Mouse (Mus musculus) embryonic facial prominence, embryonic 15.5 days (tissue): ENCODE results near the gene Gm11938. TPM values are rescaled to one million over a fixed set of nuclear protein-coding genes. Genes with fewer than 3 reads are reported as not detected.
"Not testable (repeated sequence)": the region's sequence is repeated elsewhere in the genome, so short reads cannot be mapped to it uniquely, and the experiment has no call there.

Experiments
- ATAC-seq: fragments of 200-750 bp; cut with Nextera tagmentation; 2 replicates; pipeline ENCODE4 v1.8.0; 2017; ENCODE audit warnings: low read depth, moderate TSS enrichment; ENCODE audit not compliant: insufficient number of reproducible peaks, low FRiP score, low TSS enrichment
- H3K27ac ChIP-seq: fragments of 300-500 bp; sonication (generic); replicated peaks from 2 replicates; pipeline ENCODE4 v1.5.1; 2015; ENCODE audit warnings: mild to moderate bottlenecking, inconsistent platforms
- H3K27me3 ChIP-seq: fragments of 300-500 bp; sonication (generic); 2 replicates; pipeline ENCODE4 v1.6.1; 2015; ENCODE audit warnings: inconsistent platforms
- H3K36me3 ChIP-seq: fragments of 300-500 bp; sonication (generic); 2 replicates; pipeline ENCODE4 v1.6.1; 2015; ENCODE audit warnings: mild to moderate bottlenecking, inconsistent platforms
- H3K4me1 ChIP-seq: fragments of 300-500 bp; sonication (generic); 2 replicates; pipeline ENCODE4 v1.6.1; 2015; ENCODE audit warnings: inconsistent platforms
- H3K4me2 ChIP-seq: fragments of 300-500 bp; sonication (generic); replicated peaks from 2 replicates; pipeline ENCODE4 v1.6.1; 2015; ENCODE audit warnings: mild to moderate bottlenecking, inconsistent platforms
- H3K4me3 ChIP-seq: fragments of 300-500 bp; sonication (generic); replicated peaks from 2 replicates; pipeline ENCODE4 v1.5.1; 2015; ENCODE audit warnings: mild to moderate bottlenecking, inconsistent platforms
- H3K9ac ChIP-seq: fragments of 300-500 bp; sonication (generic); 2 replicates; pipeline ENCODE4 v1.6.1; 2015; ENCODE audit warnings: inconsistent platforms
- H3K9me3 ChIP-seq: fragments of 300-500 bp; sonication (generic); replicated peaks from 2 replicates; pipeline ENCODE4 v1.6.1; 2016; ENCODE audit warnings: inconsistent platforms
- WGBS: fragments of 180-500 bp; shearing (Covaris S2); methylation state at CpG from one replicate; pipeline ENCODE4 v1.1.7; 2015; 5-methylcytosine and 5-hydroxymethylcytosine counted together
- polyA plus RNA-seq: library from polyadenylated mRNA; unstranded; fragments of >200 nt; fragmentation: Nextera tagmentation; extraction: Ambion mirVana; gene quantifications from 2 replicates; pipeline ENCODE4 v1.2.1, GENCODE M21; 2015

Gm11938 gene
- polyA plus RNA-seq, 1 experiment from 2014 or later: 4.5 TPM

- H3K9ac ChIP-seq: no peak within 1 kb of the TSS
- no peak within 1 kb of the TSS for H3K27ac ChIP-seq
- no peaks in the 10 kb centered on the region for H3K9me3 ChIP-seq
- H3K4me1 ChIP-seq: no peaks in the 10 kb centered on the region
- H3K27me3 ChIP-seq: no peaks in the 10 kb centered on the region
- no peak for ATAC-seq
- H3K36me3 ChIP-seq: no peaks in the 10 kb centered on the region
- no peak within 1 kb of the TSS for H3K4me2 ChIP-seq
- WGBS: 64% methylated on average over 3 of the region's 3 CpGs
- H3K4me3 ChIP-seq: no peak within 1 kb of the TSS
Measured at GRCm38 (mm10) chr11:99614796-99615363, 11.8 kb upstream of the Gm11938 start, which contains the start of gene Krtap2-4. Gene Krtap2-4 (minus strand): TSS chr11:99614846.

- H3K9ac ChIP-seq, H3K4me2 ChIP-seq, H3K4me1 ChIP-seq, H3K4me3 ChIP-seq, H3K9me3 ChIP-seq, H3K27me3 ChIP-seq, H3K36me3 ChIP-seq, ATAC-seq, H3K27ac ChIP-seq: not testable (repeated sequence)
- 64% methylated on average over 1 of the region's 2 CpGs for WGBS
Measured at GRCm38 (mm10) chr11:99610089-99610488, 7.0 kb upstream of the Gm11938 start, which contains the start of gene Gm11937. Gene Gm11937 (minus strand): TSS chr11:99610189.

- Histone ChIP-seq H3K4me1 (no peaks in the 10 kb centered on the region), H3K27ac (no peak overlapping the region), H3K9ac (no peak overlapping the region), H3K9me3 (no peaks in the 10 kb centered on the region), H3K27me3 (no peaks in the 10 kb centered on the region), H3K4me2 (no peak overlapping the region), H3K4me3 (no peak overlapping the region), H3K36me3 (no peaks in the 10 kb centered on the region)
- no peak for ATAC-seq
- WGBS: 52% methylated on average over 1 of the region's 1 CpGs
Measured at GRCm38 (mm10) chr11:99609126-99609525, 6.0 kb upstream of the Gm11938 start.

GRCm38 (mm10) chr11:99597742-99598141, 5.4 kb downstream of the Gm11938 start, which contains the start of gene Krtap9-3:
Gene Krtap9-3 (minus strand): TSS chr11:99598105.
- H3K4me2 ChIP-seq, ATAC-seq, H3K9me3 ChIP-seq, H3K9ac ChIP-seq, H3K4me1 ChIP-seq, H3K4me3 ChIP-seq, H3K36me3 ChIP-seq, H3K27ac ChIP-seq, H3K27me3 ChIP-seq: not testable (repeated sequence)
- 77% methylated on average over 6 of the region's 6 CpGs for WGBS

GRCm38 (mm10) chr11:99590981-99591380, 12.1 kb downstream of the Gm11938 start, which contains the start of gene Krtap1-3:
Gene Krtap1-3 (minus strand): TSS chr11:99591339.
- H3K36me3 ChIP-seq: no peaks in the 10 kb centered on the region
- no peaks in the 10 kb centered on the region for H3K4me1 ChIP-seq
- no peaks in the 10 kb centered on the region for H3K9me3 ChIP-seq
- H3K27me3 ChIP-seq: no peaks in the 10 kb centered on the region
- no peak within 1 kb of the TSS for H3K9ac ChIP-seq
- WGBS: 72% methylated on average over 6 of the region's 6 CpGs
- no peak within 1 kb of the TSS for H3K4me2 ChIP-seq
- no peak within 1 kb of the TSS for H3K27ac ChIP-seq
- ATAC-seq: no peak
- H3K4me3 ChIP-seq: no peak within 1 kb of the TSS

- Histone ChIP-seq H3K4me2 (no peak overlapping the region), H3K27me3 (no peaks in the 10 kb centered on the region), H3K4me3 (no peak overlapping the region), H3K36me3 (no peaks in the 10 kb centered on the region), H3K9me3 (no peaks in the 10 kb centered on the region), H3K4me1 (no peaks in the 10 kb centered on the region), H3K27ac (no peak overlapping the region), H3K9ac (no peak overlapping the region)
- 83% methylated on average over 7 of the region's 7 CpGs for WGBS
- no peak for ATAC-seq
Measured at GRCm38 (mm10) chr11:99585096-99585495, 18.0 kb downstream of the Gm11938 start.

GRCm38 (mm10) chr11:99583245-99583704, 19.8 kb downstream of the Gm11938 start, which contains the start of gene Krtap1-4:
Gene Krtap1-4 (minus strand): TSS chr11:99583654.
- no peak for ATAC-seq
- no peak within 1 kb of the TSS for H3K4me3 ChIP-seq
- H3K9ac ChIP-seq: no peak within 1 kb of the TSS
- H3K27me3 ChIP-seq: no peaks in the 10 kb centered on the region
- H3K36me3 ChIP-seq: no peaks in the 10 kb centered on the region
- no peaks in the 10 kb centered on the region for H3K4me1 ChIP-seq
- H3K4me2 ChIP-seq: no peak within 1 kb of the TSS
- 55% methylated on average over 5 of the region's 5 CpGs for WGBS
- H3K27ac ChIP-seq: no peak within 1 kb of the TSS
- H3K9me3 ChIP-seq: no peaks in the 10 kb centered on the region

GRCm38 (mm10) chr11:99581564-99581963, 21.5 kb downstream of the Gm11938 start:
- Histone ChIP-seq H3K4me3 (no peak overlapping the region), H3K36me3 (no peaks in the 10 kb centered on the region), H3K9ac (no peak overlapping the region), H3K4me2 (no peak overlapping the region), H3K4me1 (no peaks in the 10 kb centered on the region), H3K9me3 (no peaks in the 10 kb centered on the region), H3K27ac (no peak overlapping the region), H3K27me3 (no peaks in the 10 kb centered on the region)
- ATAC-seq: no peak
- WGBS: 75% methylated on average over 6 of the region's 6 CpGs

- Histone ChIP-seq H3K9ac (no peak overlapping the region), H3K4me3 (no peak overlapping the region), H3K9me3 (no peaks in the 10 kb centered on the region), H3K27me3 (no peaks in the 10 kb centered on the region), H3K36me3 (no peaks in the 10 kb centered on the region), H3K27ac (no peak overlapping the region), H3K4me2 (no peak overlapping the region), H3K4me1 (no peaks in the 10 kb centered on the region)
- 76% methylated on average over 5 of the region's 5 CpGs for WGBS
- ATAC-seq: no peak
Measured at GRCm38 (mm10) chr11:99581051-99581450, 22.1 kb downstream of the Gm11938 start.

- H3K4me3 ChIP-seq: no peak within 1 kb of the TSS
- H3K9ac ChIP-seq: no peak within 1 kb of the TSS
- no peak within 1 kb of the TSS for H3K4me2 ChIP-seq
- 77% methylated on average over 6 of the region's 6 CpGs for WGBS
- H3K9me3 ChIP-seq: no peaks in the 10 kb centered on the region
- no peaks in the 10 kb centered on the region for H3K27me3 ChIP-seq
- H3K36me3 ChIP-seq: no peaks in the 10 kb centered on the region
- no peak for ATAC-seq
- H3K4me1 ChIP-seq: no peaks in the 10 kb centered on the region
- no peak within 1 kb of the TSS for H3K27ac ChIP-seq
Measured at GRCm38 (mm10) chr11:99580636-99581035, 22.5 kb downstream of the Gm11938 start, which contains the start of gene Krtap1-5. Gene Krtap1-5 (minus strand): TSS chr11:99581016.

GRCm38 (mm10) chr11:99574106-99574505, 29.0 kb downstream of the Gm11938 start:
- H3K4me3 ChIP-seq: peak overlapping the region; percentile 24; the same call in 1 of the 2 replicates
- peak overlapping the region; percentile 44 for H3K4me2 ChIP-seq
- WGBS: 2% methylated on average over 7 of the region's 7 CpGs
- no peaks in the 10 kb centered on the region for H3K4me1 ChIP-seq
- no peak overlapping the region for H3K27ac ChIP-seq
- no peak for ATAC-seq
- no peak overlapping the region for H3K9ac ChIP-seq
- H3K9me3 ChIP-seq: no peaks in the 10 kb centered on the region
- no peaks in the 10 kb centered on the region for H3K36me3 ChIP-seq
- no peaks in the 10 kb centered on the region for H3K27me3 ChIP-seq

GRCm38 (mm10) chr11:99573164-99573563, 29.9 kb downstream of the Gm11938 start:
- Histone ChIP-seq H3K4me2 (no peak overlapping the region), H3K4me1 (no peaks in the 10 kb centered on the region), H3K9me3 (no peaks in the 10 kb centered on the region), H3K27me3 (no peaks in the 10 kb centered on the region), H3K36me3 (no peaks in the 10 kb centered on the region), H3K9ac (no peak overlapping the region), H3K4me3 (no peak overlapping the region), H3K27ac (no peak overlapping the region)
- 56% methylated on average over 4 of the region's 4 CpGs for WGBS
- ATAC-seq: no peak
